Mouse (Mus musculus) MEL (cell line): ENCODE measurements around the gene Nav1. TPM values are rescaled to one million over a fixed set of nuclear protein-coding genes. Genes with fewer than 3 reads are reported as not detected.
A peak's percentile ranks its signal among the peaks of the same experiment; 100 is the strongest.

Experiments
- DNase-seq: peaks from one replicate; pipeline ENCODE4 v3.0.0; 2011; ENCODE audit warnings: low read depth, low spot score
- H3K27ac ChIP-seq: 2 replicates; pipeline ENCODE4 v1.5.1; 2012; ENCODE audit warnings: low read depth, mild to moderate bottlenecking, control low read depth, low read length, moderate library complexity; ENCODE audit not compliant: control insufficient read depth
- H3K27me3 ChIP-seq, 2 experiments: fragments of 150-350 bp in 1 of 2; sonication (generic) in 1 of 2; 2 replicates each; pipeline ENCODE4 v1.6.1; 2012; ENCODE audit warnings: low read length in 2 of 2, mild to moderate bottlenecking in 2 of 2, improper control_type of control experiment in 1 of 2, moderate library complexity in 1 of 2; ENCODE audit not compliant: insufficient read depth in 2 of 2, control insufficient read depth in 1 of 2
- H3K36me3 ChIP-seq, 2 experiments: 2 replicates each; pipeline ENCODE4 v1.6.1; 2012 to 2014; ENCODE audit warnings: low read length in 2 of 2, improper control_type of control experiment in 1 of 2, inconsistent platforms in 1 of 2, mild to moderate bottlenecking in 1 of 2; ENCODE audit not compliant: insufficient read depth in 2 of 2, control insufficient read depth in 1 of 2
- H3K4me1 ChIP-seq, 2 experiments: fragments of 150-350 bp in 1 of 2; sonication (generic) in 1 of 2; 2 replicates each; pipeline ENCODE4 v1.6.1; 2012; ENCODE audit warnings: low read length in 2 of 2, improper control_type of control experiment in 1 of 2, mild to moderate bottlenecking in 1 of 2; ENCODE audit not compliant: insufficient read depth in 2 of 2, control insufficient read depth in 1 of 2
- H3K4me3 ChIP-seq, 2 experiments: fragments of 150-350 bp in 1 of 2; sonication (generic) in 1 of 2; 2 replicates each; pipeline ENCODE4 v1.5.1; 2012; ENCODE audit warnings: low read depth in 2 of 2, low read length in 2 of 2, mild to moderate bottlenecking in 2 of 2, moderate library complexity in 2 of 2, control low read depth in 1 of 2, improper control_type of control experiment in 1 of 2; ENCODE audit not compliant: control insufficient read depth in 1 of 2, insufficient read depth in 1 of 2
- H3K79me2 ChIP-seq: 2 replicates; pipeline ENCODE4 v1.6.1; 2012; ENCODE audit warnings: mild to moderate bottlenecking, low read length, moderate library complexity; ENCODE audit not compliant: control insufficient read depth, poor library complexity, insufficient read depth
- H3K9ac ChIP-seq: 2 replicates; pipeline ENCODE4 v1.6.1; 2012; ENCODE audit warnings: low read depth, mild to moderate bottlenecking, control low read depth, low read length, moderate library complexity; ENCODE audit not compliant: control insufficient read depth, poor library complexity, severe bottlenecking
- H3K9me3 ChIP-seq: fragments of 150-350 bp; sonication (generic); replicated peaks from 2 replicates; pipeline ENCODE4 v1.6.1; 2012; ENCODE audit warnings: mild to moderate bottlenecking, low read length, improper control_type of control experiment, moderate library complexity; ENCODE audit not compliant: insufficient read depth
- CHD1 ChIP-seq: IDR thresholded peaks from 2 replicates; pipeline ENCODE4 v1.6.1; 2012; ENCODE audit warnings: low read depth, mild to moderate bottlenecking, inconsistent platforms, low read length, improper control_type of control experiment
- CTCF ChIP-seq, 3 experiments: IDR thresholded peaks in 2 of 3; conservative IDR thresholded peaks in 1 of 3; 2 replicates each; pipeline ENCODE4 v1.5.1; 2011 to 2012; ENCODE audit warnings: low read length in 3 of 3, low read depth in 2 of 3, mild to moderate bottlenecking in 2 of 3, improper control_type of control experiment in 1 of 3, inconsistent platforms in 1 of 3, mixed read lengths in 1 of 3, moderate library complexity in 1 of 3; ENCODE audit not compliant: control insufficient read depth in 1 of 3, insufficient read depth in 1 of 3, poor library complexity in 1 of 3, severe bottlenecking in 1 of 3
- ELF1 ChIP-seq: IDR thresholded peaks from 2 replicates; pipeline ENCODE4 v1.6.1; 2014; ENCODE audit warnings: low read depth, mild to moderate bottlenecking, inconsistent platforms, low read length, improper control_type of control experiment, moderate library complexity
- ETS1 ChIP-seq: IDR thresholded peaks from 2 replicates; pipeline ENCODE4 v1.6.1; 2012; ENCODE audit warnings: low read depth, mild to moderate bottlenecking, inconsistent platforms, low read length, improper control_type of control experiment, moderate library complexity
- GABPA ChIP-seq: IDR thresholded peaks from 2 replicates; pipeline ENCODE4 v1.6.1; 2012; ENCODE audit warnings: low read depth, mild to moderate bottlenecking, inconsistent platforms, low read length, improper control_type of control experiment, moderate library complexity
- KAT2A ChIP-seq: conservative IDR thresholded peaks from 2 replicates; pipeline ENCODE4 v1.6.1; 2012; ENCODE audit warnings: low read depth, low read length, improper control_type of control experiment, inconsistent platforms
- MAZ ChIP-seq: IDR thresholded peaks from 2 replicates; pipeline ENCODE4 v1.6.1; 2012; ENCODE audit warnings: low read depth, mild to moderate bottlenecking, inconsistent platforms, low read length, improper control_type of control experiment
- MEF2A ChIP-seq: IDR thresholded peaks from 2 replicates; pipeline ENCODE4 v1.6.1; 2014; ENCODE audit warnings: low read depth, mild to moderate bottlenecking, inconsistent platforms, low read length, improper control_type of control experiment; ENCODE audit not compliant: poor library complexity, insufficient replicate concordance, severe bottlenecking; ENCODE audit errors: extremely low read depth
- MXI1 ChIP-seq: IDR thresholded peaks from 2 replicates; pipeline ENCODE4 v1.6.1; 2011; ENCODE audit warnings: mild to moderate bottlenecking, low read depth, low read length, improper control_type of control experiment
- MYB ChIP-seq: IDR thresholded peaks from 2 replicates; pipeline ENCODE4 v1.6.1; 2011; ENCODE audit warnings: mild to moderate bottlenecking, low read depth, low read length, improper control_type of control experiment
- NELFE ChIP-seq: IDR thresholded peaks from 2 replicates; pipeline ENCODE4 v1.6.1; 2011; ENCODE audit warnings: low read depth, low read length, improper control_type of control experiment
- NRF1 ChIP-seq: IDR thresholded peaks from 2 replicates; pipeline ENCODE4 v1.6.1; 2014; ENCODE audit warnings: low read depth, mild to moderate bottlenecking, inconsistent platforms, low read length, improper control_type of control experiment, moderate library complexity; ENCODE audit not compliant: poor library complexity, insufficient read depth, severe bottlenecking
- POLR2A ChIP-seq, 2 experiments: IDR thresholded peaks; 2 replicates each; pipeline ENCODE4 v1.6.1; 2011 to 2012; ENCODE audit warnings: low read length in 2 of 2, mild to moderate bottlenecking in 2 of 2, control low read depth in 1 of 2, improper control_type of control experiment in 1 of 2, low read depth in 1 of 2, moderate library complexity in 1 of 2; ENCODE audit not compliant: control insufficient read depth in 1 of 2, insufficient read depth in 1 of 2, poor library complexity in 1 of 2
- POLR2AphosphoS5 ChIP-seq: IDR thresholded peaks from 2 replicates; pipeline ENCODE4 v1.6.1; 2012; ENCODE audit warnings: low read depth, borderline replicate concordance, mild to moderate bottlenecking, inconsistent platforms, low read length, moderate library complexity, mixed read lengths
- RCOR1 ChIP-seq: IDR thresholded peaks from 2 replicates; pipeline ENCODE4 v1.6.1; 2012; ENCODE audit warnings: low read depth, mild to moderate bottlenecking, inconsistent platforms, low read length, improper control_type of control experiment
- SIN3A ChIP-seq: IDR thresholded peaks from 2 replicates; pipeline ENCODE4 v1.6.1; 2012; ENCODE audit warnings: low read length, improper control_type of control experiment, inconsistent platforms
- TBP ChIP-seq: IDR thresholded peaks from 2 replicates; pipeline ENCODE4 v1.8.0; 2011; ENCODE audit warnings: low read depth, low read length, improper control_type of control experiment
- TCF12 ChIP-seq: IDR thresholded peaks from 2 replicates; pipeline ENCODE4 v1.6.1; 2014; ENCODE audit warnings: low read depth, mild to moderate bottlenecking, inconsistent platforms, low read length, improper control_type of control experiment, moderate library complexity
- UBTF ChIP-seq: IDR thresholded peaks from 2 replicates; pipeline ENCODE4 v1.6.1; 2012; ENCODE audit warnings: low read depth, mild to moderate bottlenecking, inconsistent platforms, low read length, improper control_type of control experiment, moderate library complexity, borderline replicate concordance; ENCODE audit not compliant: insufficient read depth
- ZNF384 ChIP-seq: IDR thresholded peaks from 2 replicates; pipeline ENCODE4 v1.6.1; 2012; ENCODE audit warnings: low read depth, mild to moderate bottlenecking, inconsistent platforms, low read length, improper control_type of control experiment
- polyA plus RNA-seq, 2 experiments: library from polyadenylated mRNA; stranded (reverse) in 1 of 2; unstranded in 1 of 2; fragments of >175 nt in 1 of 2; fragments of >200 nt in 1 of 2; gene quantifications; 2 replicates each; pipeline versions ENCODE4 v1.2.1 to v1.2.4; 2012; ENCODE audit warnings: low replicate concordance in 2 of 2, low read depth in 1 of 2; ENCODE audit not compliant: insufficient read length in 2 of 2, insufficient read depth in 1 of 2, missing spikeins in 1 of 2
- total RNA-seq: library from RNA; depleted of rRNA; stranded (reverse); fragments of 300-350 nt; gene quantifications from 2 replicates; pipeline ENCODE4 v1.2.3, GENCODE M21; 2012

The Nav1 gene
- total and polyA plus RNA-seq, 3 experiments = 0.89 to 9.6 TPM; not detected in 1

DNA sequence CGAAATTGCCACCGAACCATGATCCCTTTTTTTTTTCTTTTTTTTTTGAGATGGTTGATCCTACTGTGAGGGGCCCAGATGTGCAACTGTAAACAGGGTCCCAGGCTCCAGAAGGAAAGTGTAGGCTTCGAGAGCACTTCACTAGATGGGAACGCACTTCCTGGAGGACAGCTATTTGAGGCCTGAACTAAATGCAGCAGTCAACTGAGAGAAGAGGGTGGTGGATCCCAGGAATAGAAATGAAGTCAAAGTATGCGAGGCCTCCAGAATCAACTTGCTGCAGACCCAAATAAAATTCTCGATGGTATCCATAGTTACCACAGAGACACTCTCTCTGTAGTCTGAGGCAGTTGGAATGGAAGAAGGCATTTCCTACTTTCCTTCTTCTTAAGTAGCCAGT lies 168.3 kb downstream of the Nav1 start:
- Histone ChIP-seq H3K4me3 (no peak overlapping the region), H3K36me3 (peaks cover 0 to 4% of the 10 kb centered on the region in 2 experiments; a peak in 2 of 4 replicates), H3K27me3 (no peaks in the 10 kb centered on the region), H3K79me2 (no peaks in the 10 kb centered on the region), H3K9ac (no peak overlapping the region), H3K4me1 (0 out of 4 replicates have a peak, but pooled peaks cover 0 to 2% of the 10 kb centered on the region in 2 experiments), H3K9me3 (no peaks in the 10 kb centered on the region), H3K27ac (no peak overlapping the region)
- no peak for DNase-seq
- TF ChIP-seq CTCF (IDR thresholded peaks at IDR 0.05 in 2 of 3, conservative IDR thresholded peaks at IDR 0.05 in 1 of 3; ENCODE audit: control insufficient read depth in 1 of 3, insufficient read depth in 1 of 3, low read depth in 2 of 3, low read length in 3 of 3, poor library complexity in 1 of 3, severe bottlenecking in 1 of 3) = no peak
- no peak for TF ChIP-seq GABPA
- TF ChIP-seq ETS1 = no peak
- no peak for TF ChIP-seq POLR2A (IDR thresholded peaks at IDR 0.05; ENCODE audit: control insufficient read depth in 1 of 2, insufficient read depth in 1 of 2, low read depth in 1 of 2, low read length in 2 of 2, poor library complexity in 1 of 2)
- TF ChIP-seq CHD1 = no peak
- no peak for TF ChIP-seq TCF12
- no peak for TF ChIP-seq ELF1
- TF ChIP-seq MYB = no peak
- no peak for TF ChIP-seq MEF2A
- TF ChIP-seq MXI1 = no peak
- no peak for TF ChIP-seq MAZ
- TF ChIP-seq TBP = no peak
- TF ChIP-seq RCOR1 = no peak
- no peak for TF ChIP-seq NELFE
- TF ChIP-seq POLR2AphosphoS5 = no peak
- TF ChIP-seq NRF1 = no peak
- no peak for TF ChIP-seq UBTF

DNA sequence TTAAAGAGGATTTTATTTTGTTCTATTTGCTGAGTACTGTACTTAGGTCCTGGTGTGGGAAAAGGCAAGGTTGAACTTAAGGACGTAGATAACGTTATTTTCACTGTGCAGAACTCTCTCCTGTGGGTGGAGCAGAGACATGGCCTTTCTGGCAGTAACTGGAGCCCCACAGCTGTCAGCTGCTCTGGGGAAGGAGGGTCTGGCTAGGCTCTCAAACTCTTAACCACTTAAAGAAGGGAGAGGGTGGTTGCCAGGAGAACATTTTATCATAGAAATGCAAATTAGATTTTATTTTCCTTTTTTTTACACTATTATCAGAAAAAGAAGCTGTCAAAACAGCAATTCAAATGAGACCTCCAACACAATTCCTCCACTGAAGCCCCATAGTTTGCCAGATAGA lies 171.3 kb downstream of the Nav1 start:
- Histone ChIP-seq H3K27me3 (no peaks in the 10 kb centered on the region), H3K36me3 (peaks cover 0 to 7% of the 10 kb centered on the region in 2 experiments; a peak in 2 of 4 replicates), H3K27ac (no peak overlapping the region), H3K4me3 (no peak overlapping the region), H3K9me3 (no peaks in the 10 kb centered on the region), H3K79me2 (no peaks in the 10 kb centered on the region), H3K4me1 (0 out of 4 replicates have a peak, but pooled peaks cover 0 to 2% of the 10 kb centered on the region in 2 experiments), H3K9ac (no peak overlapping the region)
- peak; percentile 71 for DNase-seq
- TF ChIP-seq SIN3A (peak; percentile 54), ZNF384 (peak; percentile 84), KAT2A (no peak), TBP (peak; percentile 44; the same call in 1 of the 2 replicates), ETS1 (peak; percentile 65), TCF12 (peak; percentile 57), CHD1 (no peak)
